Mouse (Mus musculus): ENCODE results near the gene Ndufa3. TPM values are rescaled to one million over a fixed set of nuclear protein-coding genes. Genes with fewer than 3 reads are reported as not detected.

The Ndufa3 gene
- polyA plus RNA-seq, 1 experiment from 2014 or later = 605 TPM

- peaks cover 19% of the 10 kb centered on the region for H3K4me1 ChIP-seq
- peaks cover 1% of the 10 kb centered on the region; the same call in 1 of the 2 replicates for H3K36me3 ChIP-seq
- no peak overlapping the region for H3K4me2 ChIP-seq
- no peaks in the 10 kb centered on the region; the same call in 1 of the 2 replicates for H3K27me3 ChIP-seq (replicated peaks)
- H3K27ac ChIP-seq (replicated peaks) = no peak overlapping the region
- 84% methylated on average over 3 of the region's 3 CpGs for WGBS
- ATAC-seq (ENCODE audit: low FRiP score) = no peak
- H3K9ac ChIP-seq (replicated peaks) = no peak overlapping the region
- no peaks in the 10 kb centered on the region for H3K9me3 ChIP-seq (replicated peaks)
- no peak overlapping the region for H3K4me3 ChIP-seq (replicated peaks)
Measured at GRCm38 (mm10) chr7:3614021-3614420, 3.2 kb upstream of the Ndufa3 start.

GRCm38 (mm10) chr7:3616057-3616388 lies 1.1 kb upstream of the Ndufa3 start, which contains the start of gene Oscar:
Gene Oscar (minus strand): TSS chr7:3616157.
- ATAC-seq (ENCODE audit: low FRiP score) = no peak
- Histone ChIP-seq H3K36me3 (peaks cover 18% of the 10 kb centered on the region), H3K9me3 (replicated peaks) (no peaks in the 10 kb centered on the region), H3K4me2 (peak within 1 kb of the TSS; percentile 84), H3K27me3 (replicated peaks) (no peaks in the 10 kb centered on the region; the same call in 1 of the 2 replicates), H3K4me1 (peaks cover 19% of the 10 kb centered on the region), H3K27ac (replicated peaks) (peak within 1 kb of the TSS; percentile 64; the same call in 1 of the 2 replicates), H3K9ac (replicated peaks) (no peak within 1 kb of the TSS), H3K4me3 (replicated peaks) (peak within 1 kb of the TSS; percentile 64)
- WGBS = 87% methylated on average over 4 of the region's 4 CpGs

GRCm38 (mm10) chr7:3616389-3617241 lies 558 bp upstream of the Ndufa3 start:
- peak; percentile 63 for ATAC-seq (ENCODE audit: low FRiP score)
- peaks cover 19% of the 10 kb centered on the region for H3K4me1 ChIP-seq
- WGBS = 43% methylated on average over 6 of the region's 6 CpGs
- peak overlapping the region; percentile 64 for H3K4me3 ChIP-seq (replicated peaks)
- peak overlapping the region; percentile 64; the same call in 1 of the 2 replicates for H3K27ac ChIP-seq (replicated peaks)
- peak overlapping the region; percentile 84 for H3K4me2 ChIP-seq
- H3K27me3 ChIP-seq (replicated peaks) = no peaks in the 10 kb centered on the region; the same call in 1 of the 2 replicates
- peaks cover 18% of the 10 kb centered on the region for H3K36me3 ChIP-seq
- no peak overlapping the region for H3K9ac ChIP-seq (replicated peaks)
- H3K9me3 ChIP-seq (replicated peaks) = no peaks in the 10 kb centered on the region

- H3K36me3 ChIP-seq = peaks cover 36% of the 10 kb centered on the region
- peak overlapping the region; percentile 79 for H3K9ac ChIP-seq (replicated peaks)
- peak; percentile 51 for ATAC-seq (ENCODE audit: low FRiP score)
- peak overlapping the region; percentile 99 for H3K4me2 ChIP-seq
- H3K27me3 ChIP-seq (replicated peaks) = no peaks in the 10 kb centered on the region
- H3K27ac ChIP-seq (replicated peaks) = peak overlapping the region; percentile 92
- H3K9me3 ChIP-seq (replicated peaks) = no peaks in the 10 kb centered on the region
- 28% methylated on average over 4 of the region's 4 CpGs for WGBS
- peaks cover 34% of the 10 kb centered on the region for H3K4me1 ChIP-seq
- H3K4me3 ChIP-seq (replicated peaks) = peak overlapping the region; percentile 74
Measured at GRCm38 (mm10) chr7:3629030-3629429, 11.9 kb downstream of the Ndufa3 start.

GRCm38 (mm10) chr7:3629543-3630477 lies 12.6 kb downstream of the Ndufa3 start, which contains the start of the genes Tfpt and Prpf31:
Gene Tfpt (minus strand): TSS chr7:3629929.
Gene Prpf31 (plus strand): TSS chr7:3629985.
- Histone ChIP-seq H3K27ac (replicated peaks) (peak within 1 kb of the TSS; percentile 92), H3K9me3 (replicated peaks) (no peaks in the 10 kb centered on the region), H3K27me3 (replicated peaks) (no peaks in the 10 kb centered on the region), H3K36me3 (peaks cover 35% of the 10 kb centered on the region), H3K9ac (replicated peaks) (peak within 1 kb of the TSS; percentile 79), H3K4me2 (peak within 1 kb of the TSS; percentile 99), H3K4me3 (replicated peaks) (peak within 1 kb of the TSS; percentile 74), H3K4me1 (peaks cover 34% of the 10 kb centered on the region)
- peak; percentile 89 for ATAC-seq (ENCODE audit: low FRiP score)
- under 1% methylated on average over 47 of the region's 47 CpGs for WGBS

- H3K4me1 ChIP-seq = peaks cover 34% of the 10 kb centered on the region
- peak overlapping the region; percentile 74 for H3K4me3 ChIP-seq (replicated peaks)
- H3K27me3 ChIP-seq (replicated peaks) = no peaks in the 10 kb centered on the region
- no peaks in the 10 kb centered on the region for H3K9me3 ChIP-seq (replicated peaks)
- peak overlapping the region; percentile 72 for H3K9ac ChIP-seq (replicated peaks)
- H3K27ac ChIP-seq (replicated peaks) = no peak overlapping the region
- ATAC-seq (ENCODE audit: low FRiP score) = 0 out of 2 replicates have a peak, but pooled peaks have one; percentile 4
- peak overlapping the region; percentile 99 for H3K4me2 ChIP-seq
- peaks cover 35% of the 10 kb centered on the region for H3K36me3 ChIP-seq
- 71% methylated on average over 3 of the region's 3 CpGs for WGBS
Measured at GRCm38 (mm10) chr7:3630478-3630815, 13.3 kb downstream of the Ndufa3 start.

- peak overlapping the region; percentile 40; the same call in 1 of the 2 replicates for H3K9ac ChIP-seq (replicated peaks)
- H3K9me3 ChIP-seq (replicated peaks) = no peaks in the 10 kb centered on the region
- peaks cover 32% of the 10 kb centered on the region for H3K4me1 ChIP-seq
- H3K4me2 ChIP-seq = peak overlapping the region; percentile 80
- 71% methylated on average over 5 of the region's 5 CpGs for WGBS
- H3K4me3 ChIP-seq (replicated peaks) = no peak overlapping the region
- no peak for ATAC-seq (ENCODE audit: low FRiP score)
- no peaks in the 10 kb centered on the region for H3K27me3 ChIP-seq (replicated peaks)
- no peak overlapping the region for H3K27ac ChIP-seq (replicated peaks)
- peaks cover 23% of the 10 kb centered on the region for H3K36me3 ChIP-seq
Measured at GRCm38 (mm10) chr7:3643412-3643811, 26.2 kb downstream of the Ndufa3 start.

- Histone ChIP-seq H3K4me3 (replicated peaks) (peak overlapping the region; percentile 91), H3K4me1 (peaks cover 36% of the 10 kb centered on the region), H3K36me3 (peaks cover 19% of the 10 kb centered on the region), H3K27me3 (replicated peaks) (no peaks in the 10 kb centered on the region), H3K4me2 (peak overlapping the region; percentile 80), H3K9ac (replicated peaks) (peak overlapping the region; percentile 40), H3K9me3 (replicated peaks) (no peaks in the 10 kb centered on the region), H3K27ac (replicated peaks) (peak overlapping the region; percentile 76)
- ATAC-seq (ENCODE audit: low FRiP score) = no peak
- 20% methylated on average over 9 of the region's 9 CpGs for WGBS
Measured at GRCm38 (mm10) chr7:3643843-3644242, 26.7 kb downstream of the Ndufa3 start.

GRCm38 (mm10) chr7:3644348-3644671 lies 27.1 kb downstream of the Ndufa3 start:
- Histone ChIP-seq H3K9ac (replicated peaks) (peak overlapping the region; percentile 40), H3K4me2 (peak overlapping the region; percentile 80), H3K4me3 (replicated peaks) (peak overlapping the region; percentile 91), H3K36me3 (peaks cover 16% of the 10 kb centered on the region), H3K4me1 (peaks cover 41% of the 10 kb centered on the region), H3K27me3 (replicated peaks) (no peaks in the 10 kb centered on the region), H3K9me3 (replicated peaks) (no peaks in the 10 kb centered on the region), H3K27ac (replicated peaks) (peak overlapping the region; percentile 76)
- WGBS = 1% methylated on average over 11 of the region's 11 CpGs
- peak; percentile 0; the same call in 1 of the 2 replicates for ATAC-seq (ENCODE audit: low FRiP score)

GRCm38 (mm10) chr7:3644672-3645487 lies 27.7 kb downstream of the Ndufa3 start, which contains the start of gene Cnot3:
Gene Cnot3 (plus strand): TSS chr7:3645268.
- WGBS = under 1% methylated on average over 55 of the region's 58 CpGs
- Histone ChIP-seq H3K9me3 (replicated peaks) (no peaks in the 10 kb centered on the region), H3K9ac (replicated peaks) (peak within 1 kb of the TSS; percentile 99), H3K4me3 (replicated peaks) (peak within 1 kb of the TSS; percentile 91), H3K4me1 (peaks cover 45% of the 10 kb centered on the region), H3K4me2 (peak within 1 kb of the TSS; percentile 80), H3K36me3 (peaks cover 11% of the 10 kb centered on the region), H3K27me3 (replicated peaks) (no peaks in the 10 kb centered on the region), H3K27ac (replicated peaks) (peak within 1 kb of the TSS; percentile 97)
- ATAC-seq (ENCODE audit: low FRiP score) = peak; percentile 97
